ENCODE assay signal across 8 mouse cellular contexts in the genomic region with DNA sequence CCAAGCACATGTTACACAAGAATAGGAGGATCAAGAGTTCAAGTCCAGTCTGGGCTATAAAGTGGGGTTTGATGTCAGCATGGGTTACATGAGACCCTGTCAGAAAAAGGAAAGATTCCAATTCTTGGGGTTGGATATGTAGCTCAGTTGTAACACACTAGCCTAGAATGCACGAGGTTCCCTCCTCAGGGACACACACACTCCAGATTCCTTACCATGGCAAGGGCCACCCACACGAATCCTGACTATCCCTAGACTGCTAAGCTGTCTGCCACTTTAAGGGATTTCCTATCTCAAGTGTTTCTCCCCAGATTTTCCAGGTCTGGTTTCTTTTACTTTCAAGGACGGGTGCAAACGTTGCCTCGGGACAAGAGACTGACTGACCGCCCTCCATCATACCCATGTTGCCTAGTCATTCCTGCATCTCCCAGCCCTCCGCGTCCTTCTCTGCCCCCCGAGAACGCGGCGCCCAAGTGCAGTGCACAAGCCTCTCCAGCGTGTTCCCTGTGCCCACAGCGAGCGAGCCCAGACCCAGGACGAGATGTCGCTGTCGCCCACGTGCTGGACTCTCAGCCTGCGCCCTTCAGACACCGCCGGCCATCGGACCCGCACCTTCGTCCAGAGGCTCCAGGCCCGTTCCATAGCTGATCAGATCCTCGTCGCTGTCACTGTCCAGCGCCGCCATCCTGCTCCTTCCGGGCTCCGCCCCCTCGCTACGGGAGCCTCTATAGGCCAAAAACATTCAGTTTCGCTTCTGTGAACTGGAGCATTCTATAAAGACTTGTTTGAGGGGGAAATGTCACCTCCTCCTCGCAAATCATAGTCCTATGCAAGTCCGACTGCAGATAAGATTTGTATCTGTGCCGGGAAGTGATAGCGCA. TPM values are rescaled to one million over a fixed set of nuclear protein-coding genes. Genes with fewer than 3 reads are reported as not detected.
DNase-seq lines count a peak whose midpoint lies in the region; ATAC-seq and TF ChIP-seq lines count a peak whose summit lies in the region.

A gene (minus strand): TSS at position 712 of the 881 bp plus-strand sequence.

- peak; percentile 98 for ATAC-seq in megakaryocyte, adult 5-6 weeks (ENCODE audit: poor library complexity, severe bottlenecking)

- peak; percentile 77 for TF ChIP-seq POLR2A in cortical plate, adult 2 months (IDR thresholded peaks at IDR 0.05; ENCODE audit: extremely low read depth, insufficient read depth, low read length)

- H3K4me1 ChIP-seq in cortical plate, adult 2 months (ENCODE audit: control insufficient read depth, insufficient read depth, low read length) = peaks cover 2% of the 10 kb centered on the region

- TF ChIP-seq CTCF in cortical plate, adult 2 months (IDR thresholded peaks at IDR 0.05; ENCODE audit: extremely low read depth, insufficient read depth, low read length) = no peak

- peak within 1 kb of the TSS; percentile 71 for H3K27ac ChIP-seq in cortical plate, adult 2 months (ENCODE audit: insufficient read depth, low read length)

- peak within 1 kb of the TSS; percentile 89 for H3K4me3 ChIP-seq in cortical plate, adult 2 months (ENCODE audit: insufficient read depth, low read length)

- DNase-seq in adipocyte (ENCODE audit: low spot score) = peak; percentile 77
- peak; percentile 85 to 86 for DNase-seq in gastrocnemius, adult 8-10 months (ENCODE audit: low spot score in 2 of 2)
- DNase-seq in hindlimb bud, embryonic 11.5 days (ENCODE audit: extremely low spot score, low read depth, low spot score) = peak; percentile 44
- DNase-seq in left cerebral cortex, adult 8-10 months (ENCODE audit: low spot score in 2 of 2) = peak; percentile 90 to 99
- peak; percentile 96 for DNase-seq in right cerebral cortex, adult 18-20 months
- DNase-seq in urinary bladder, adult 2 months (ENCODE audit: low spot score) = peak; percentile 84

RNA-seq across cellular contexts. Expression of the gene that starts here (rescaled TPM):
- 21.7 and 24.1 TPM in 2 replicates for polyA plus RNA-seq in cortical plate, adult 2 months (2012; rRNA removed)
- total RNA-seq in gastrocnemius, adult 8-10 months (2022) = 1 to 10 TPM; 6.8 to 7.8 (median 7.5) TPM
- 10 to 100 TPM; 24.2 to 27.5 (median 25.3) TPM for total RNA-seq in left cerebral cortex, adult 8-10 months (2022)
- 7.2 and 7.7 TPM in 2 replicates for total RNA-seq in megakaryocyte, adult 5-6 weeks (2015)
- 7.2 TPM in 2 replicates for total RNA-seq in megakaryocyte, adult 5-6 weeks (2017)
- 11.6 and 11.7 TPM in 2 replicates for polyA plus RNA-seq in urinary bladder, adult 2 months (2012; rRNA removed)

Comparison
In these comparisons a context has a peak if more than half of its experiments do, and no peak if none do; other contexts are left out.
1. Peak in every context shown above with its lines: DNase-seq, ATAC-seq, H3K4me3 ChIP-seq and H3K27ac ChIP-seq.
2. DNase-seq: peak in every context shown above with its lines; median percentile 96 in right cerebral cortex, adult 18-20 months; 94 in left cerebral cortex, adult 8-10 months; 86 in gastrocnemius, adult 8-10 months; 84 in urinary bladder, adult 2 months; 77 in adipocyte; 44 in hindlimb bud, embryonic 11.5 days.